Mouse (Mus musculus) Patski (cell line): ENCODE measurements around the gene Wbp2. TPM values are rescaled to one million over a fixed set of nuclear protein-coding genes. Genes with fewer than 3 reads are reported as not detected.
"Not testable (repeated sequence)": the region's sequence is repeated elsewhere in the genome, so short reads cannot be mapped to it uniquely, and the experiment has no call there.

Experiments used
- ATAC-seq: fragments of 100-300 bp; one replicate; pipeline ENCODE4 v1.8.0; 2021
- CTCF ChIA-PET: fragments of 350-600 bp; sonication (Branson Sonifier 250); formaldehyde crosslinking; loops from one replicate; lab custom pipeline; 2022; ENCODE audit warnings: inconsistent platforms; lab: Charles Lee
- POLR2A ChIA-PET: fragments of 350-600 bp; sonication (Branson Sonifier 250); formaldehyde crosslinking; loops from one replicate; lab custom pipeline; 2022; ENCODE audit warnings: antibody characterized with exemption, inconsistent platforms; lab: Charles Lee
- DNase-seq: peaks from one replicate; pipeline ENCODE4 v3.0.0-alpha.2; 2011; ENCODE audit warnings: low read depth, low spot score
- H3K27me3 ChIP-seq: fragments of 371-371 bp; one replicate; pipeline ENCODE4 v1.5.1; 2021
- CTCF ChIP-seq: fragments of 100-300 bp; IDR thresholded peaks from one replicate; pipeline ENCODE4 v1.5.1; 2021
- in situ Hi-C: fragments of 300-500 bp; cut with MboI; formaldehyde crosslinking; loops from 3 replicates; pipeline ENCODE4 v1.11.1; 2018; ENCODE audit warnings: low pct_unique_long_range_greater_than_20kb, mixed read lengths
- polyA plus RNA-seq: library from polyadenylated mRNA; unstranded; gene quantifications from one replicate; pipeline ENCODE4 v1.2.3, GENCODE M21; 2021

Gene Wbp2
- polyA plus RNA-seq, 1 experiment from 2014 or later = 255 TPM

GRCm38 (mm10) chr11:116129091-116129790, 42.4 kb upstream of the Wbp2 start:
- ChIA-PET CTCF (interaction anchor here (0.9 to 1.9 kb wide), 8 partner anchors 10 to 45 kb away, joined by 3 to 7 read pairs (median 4); partner anchors contain the start of gene Wbp2), POLR2A (interaction anchor here (0.7 to 2.3 kb wide), 7 partner anchors 21 to 107 kb away, joined by 3 to 5 read pairs (median 3); partner anchors contain the start of gene Wbp2)
- in situ Hi-C loops = no loop called here
- no peak for TF ChIP-seq CTCF
- no peaks in the 10 kb centered on the region for H3K27me3 ChIP-seq
- DNase-seq (no peak), ATAC-seq (no peak)

DNA sequence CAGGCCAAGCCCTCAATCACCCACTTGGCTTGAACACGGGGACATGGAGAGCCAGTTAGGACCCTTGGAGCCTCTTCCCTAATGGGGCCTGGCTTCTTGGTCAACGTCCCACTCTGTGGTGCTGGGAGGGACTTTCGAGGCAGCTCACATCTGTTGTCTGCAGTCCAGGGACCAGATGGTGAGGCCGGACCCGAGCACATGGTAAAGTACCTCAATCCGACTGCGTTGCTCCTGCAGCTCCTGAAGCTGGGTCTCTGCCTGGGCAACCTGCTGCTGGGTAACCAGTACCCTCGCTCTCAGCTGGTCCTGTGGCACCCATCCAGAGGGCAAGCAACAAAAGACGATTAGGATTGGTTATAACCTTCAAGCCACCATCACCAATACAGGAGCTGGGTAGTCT, 41.2 kb upstream of the Wbp2 start:
- no peak for TF ChIP-seq CTCF
- no peaks in the 10 kb centered on the region for H3K27me3 ChIP-seq
- in situ Hi-C loops = no loop called here
- CTCF ChIA-PET = interaction anchor here (1.2 to 1.9 kb wide), 2 partner anchors 11 to 18 kb away, joined by 3 to 4 read pairs; partner anchors contain the start of gene Mrpl38
- DNase-seq = no peak
- ATAC-seq = no peak
- POLR2A ChIA-PET = interaction anchor here (0.9 to 1.2 kb wide), 2 partner anchors 37 to 105 kb away, joined by 3 to 4 read pairs; no protein-coding TSS in a partner anchor

- ChIA-PET CTCF (interaction anchor here (1.2 to 1.3 kb wide), 2 partner anchors 11 to 17 kb away, joined by 3 to 4 read pairs; partner anchors contain the start of gene Mrpl38), POLR2A (no interaction called here)
- no peaks in the 10 kb centered on the region for H3K27me3 ChIP-seq
- in situ Hi-C loops = no loop called here
- no peak for DNase-seq
- no peak for TF ChIP-seq CTCF
- no peak for ATAC-seq
Observed at GRCm38 (mm10) chr11:116127156-116127980, 40.6 kb upstream of the Wbp2 start, which contains the start of gene Trim47. Gene Trim47 (minus strand): TSS chr11:116127210.

DNA sequence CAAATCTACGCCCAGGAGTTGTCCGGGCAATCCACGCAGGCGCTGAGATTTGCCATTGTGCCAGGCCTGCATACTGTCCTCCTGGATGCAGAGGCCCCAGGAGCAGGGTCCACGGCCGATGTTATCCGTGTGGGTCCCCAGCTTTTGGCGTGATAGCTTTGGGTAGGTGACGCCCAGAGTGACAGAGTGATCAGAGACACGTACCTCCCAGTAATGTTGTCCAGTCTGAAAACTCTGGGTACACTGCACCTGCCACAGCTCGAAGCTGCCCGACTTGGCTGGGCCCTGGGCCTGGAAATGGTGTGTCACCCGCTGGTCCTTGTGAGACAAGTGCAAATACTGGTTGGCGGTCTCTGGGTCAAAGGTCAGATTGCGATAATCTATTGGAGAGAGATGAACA, 39.5 kb upstream of the Wbp2 start:
- DNase-seq (no peak), ATAC-seq (no peak)
- H3K27me3 ChIP-seq = no peaks in the 10 kb centered on the region
- ChIA-PET CTCF (interaction anchor here (1.3 kb wide), 1 partner anchor 16 kb away, joined by 4 read pairs; no protein-coding TSS in a partner anchor), POLR2A (no interaction called here)
- in situ Hi-C loops = no loop called here
- no peak for TF ChIP-seq CTCF

DNA sequence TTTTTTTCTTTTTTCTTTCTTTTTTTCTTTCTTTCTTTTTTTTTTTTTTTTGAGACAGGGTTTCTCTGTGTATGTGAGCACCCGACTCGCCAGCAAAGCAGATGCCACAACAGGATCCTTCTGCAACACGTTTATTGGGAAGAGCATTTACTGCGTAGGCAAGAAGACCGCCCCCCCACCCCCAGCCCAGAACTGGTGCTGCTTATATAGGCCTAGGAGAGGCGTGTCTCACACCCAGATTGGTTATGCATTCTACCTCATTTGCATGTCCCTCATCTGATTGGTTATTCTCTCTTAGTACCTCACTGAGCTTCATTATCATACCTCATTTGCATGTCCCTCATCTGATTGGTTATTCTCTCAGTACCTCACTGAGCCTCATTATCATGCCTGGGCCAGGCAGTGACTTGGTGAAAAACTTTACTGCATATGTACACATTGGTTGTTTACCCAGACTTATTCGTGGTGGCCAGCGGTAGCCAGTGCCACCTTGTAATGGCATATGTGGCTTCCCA, 35.0 kb upstream of the Wbp2 start:
- ATAC-seq, DNase-seq, H3K27me3 ChIP-seq, in situ Hi-C loops, POLR2A ChIA-PET: not testable (repeated sequence)
- CTCF ChIA-PET = interaction anchor here (0.9 to 4.1 kb wide), 2 partner anchors 10 to 11 kb away, joined by 3 to 18 read pairs; no protein-coding TSS in a partner anchor

DNA sequence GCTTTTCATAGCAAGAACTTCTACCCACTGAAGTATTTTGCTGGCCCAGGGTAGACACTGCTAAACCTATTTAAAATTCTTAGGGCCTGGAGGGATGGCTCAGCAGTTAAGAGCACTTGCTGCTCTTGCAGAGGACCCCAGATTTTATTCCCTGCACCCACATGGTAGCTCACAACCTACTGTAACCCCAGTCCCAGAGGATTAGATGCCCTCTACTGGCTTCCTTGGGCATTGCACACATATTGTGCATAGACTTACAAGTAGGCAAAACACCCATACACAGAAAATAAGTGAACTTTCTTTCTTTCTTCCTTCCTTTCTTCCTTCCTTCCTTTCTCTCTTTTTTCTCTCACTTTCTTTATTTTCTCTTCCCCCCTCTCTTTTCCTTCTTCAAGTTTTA, 31.0 kb upstream of the Wbp2 start:
- in situ Hi-C loops = no loop called here
- CTCF ChIA-PET = interaction anchor here (0.6 to 1.0 kb wide), 2 partner anchors 16 to 21 kb away, joined by 3 read pairs; no protein-coding TSS in a partner anchor
- ATAC-seq (no peak), DNase-seq (no peak)
- no peak for TF ChIP-seq CTCF
- POLR2A ChIA-PET = interaction anchor here (0.6 kb wide), 2 partner anchors 32 to 94 kb away, joined by 3 to 5 read pairs; no protein-coding TSS in a partner anchor
- H3K27me3 ChIP-seq = no peaks in the 10 kb centered on the region

- CTCF ChIA-PET = interaction anchor here (0.6 to 1.0 kb wide), 2 partner anchors 16 to 21 kb away, joined by 3 read pairs; no protein-coding TSS in a partner anchor
- in situ Hi-C loops = no loop called here
- H3K27me3 ChIP-seq = no peaks in the 10 kb centered on the region
- no peak for TF ChIP-seq CTCF
- DNase-seq (no peak), ATAC-seq (no peak)
- POLR2A ChIA-PET = interaction anchor here (0.6 to 0.8 kb wide), 2 partner anchors 14 to 51 kb away, joined by 3 to 4 read pairs; partner anchors contain the start of gene Trim65
Observed at GRCm38 (mm10) chr11:116117241-116117640, 30.4 kb upstream of the Wbp2 start.

- no peaks in the 10 kb centered on the region for H3K27me3 ChIP-seq
- ChIA-PET POLR2A (interaction anchor here (1.0 kb wide), 1 partner anchor 14 kb away, joined by 3 read pairs; no protein-coding TSS in a partner anchor), CTCF (interaction anchor here (0.8 to 2.9 kb wide), 3 partner anchors 10 to 27 kb away, joined by 3 to 18 read pairs (median 3); partner anchors contain the start of genes Mrpl38 and Trim65)
- ATAC-seq = no peak
- DNase-seq = no peak
- no peak for TF ChIP-seq CTCF
- in situ Hi-C loops = no loop called here
Observed at GRCm38 (mm10) chr11:116111611-116112203, 24.9 kb upstream of the Wbp2 start.

- DNase-seq (no peak), ATAC-seq (no peak)
- in situ Hi-C loops = no loop called here
- H3K27me3 ChIP-seq = no peaks in the 10 kb centered on the region
- TF ChIP-seq CTCF = no peak
- ChIA-PET CTCF (interaction anchor here (0.8 to 2.9 kb wide), 3 partner anchors 10 to 28 kb away, joined by 3 to 18 read pairs (median 4); partner anchors contain the start of genes Mrpl38 and Trim47), POLR2A (interaction anchor here (1.0 to 1.3 kb wide), 2 partner anchors 9 to 13 kb away, joined by 3 to 5 read pairs; no protein-coding TSS in a partner anchor)
Observed at GRCm38 (mm10) chr11:116111067-116111466, 24.3 kb upstream of the Wbp2 start.
